Mouse (Mus musculus) brain, adult 2 months (tissue): ENCODE data around the gene Yipf2.

Experiments
- DNase-seq: peaks from one replicate; pipeline ENCODE4 v3.0.0; 2011; ENCODE audit warnings: low read depth, low spot score

Gene Yipf2

DNA sequence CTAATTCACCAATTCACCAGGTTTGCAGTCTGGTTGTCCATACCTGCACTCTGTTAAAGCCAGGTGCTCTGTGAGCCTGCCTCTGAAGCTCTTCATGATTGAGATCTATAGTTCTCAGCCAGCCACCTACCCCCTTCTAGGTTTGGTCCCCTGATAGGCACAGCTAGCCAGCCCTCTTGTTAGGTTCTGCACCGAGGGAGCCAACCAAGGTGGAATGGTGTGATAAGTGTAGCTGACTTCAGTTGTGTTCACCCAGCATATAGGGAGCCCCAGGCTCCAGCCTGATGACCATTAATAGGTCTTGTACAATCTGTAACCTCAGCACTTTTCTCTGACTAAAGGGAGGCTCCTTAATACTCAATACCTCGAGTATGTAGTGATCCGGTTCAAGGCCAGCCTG, 7.6 kb upstream of the Yipf2 start:
- no peak for DNase-seq

DNA sequence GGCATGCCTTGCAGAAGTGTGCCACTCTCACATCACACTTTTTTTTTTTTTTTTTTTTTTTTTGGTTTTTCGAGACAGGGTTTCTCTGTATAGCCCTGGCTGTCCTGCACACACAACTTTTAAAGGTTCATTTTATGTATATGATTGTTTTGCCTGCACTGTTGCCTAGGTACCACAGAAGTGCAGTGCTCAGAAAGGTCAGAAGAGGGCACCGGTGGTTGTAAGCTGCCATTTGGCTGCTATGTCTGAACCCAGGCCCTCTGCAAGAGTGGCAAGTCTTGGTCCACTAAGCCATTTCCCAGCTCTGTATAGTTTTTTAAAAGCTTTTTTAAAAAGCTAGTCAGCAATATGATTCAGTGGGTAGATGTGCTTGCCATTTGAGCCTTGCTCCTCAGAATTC, 5.6 kb upstream of the Yipf2 start:
- peak; percentile 56 for DNase-seq

DNA sequence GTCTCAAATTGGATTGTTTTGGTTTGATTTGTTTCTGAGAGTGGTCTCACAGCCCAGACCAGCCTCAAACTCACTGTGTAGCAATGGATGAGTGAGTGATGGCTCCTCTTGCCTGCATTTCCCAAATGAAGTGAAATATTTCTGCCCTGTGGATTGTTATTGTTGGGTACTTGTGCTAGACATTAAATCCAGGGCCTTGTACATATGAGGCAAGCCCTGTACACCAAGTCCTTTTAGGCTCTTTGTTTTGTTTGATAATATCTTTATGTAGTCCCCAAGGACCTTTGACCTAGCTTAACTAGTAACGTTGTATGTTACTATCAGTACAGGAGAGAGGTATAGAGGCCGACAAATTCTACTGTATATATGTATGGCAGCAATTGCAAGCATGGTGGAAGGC, 2.2 kb upstream of the Yipf2 start:
- DNase-seq = no peak

DNA sequence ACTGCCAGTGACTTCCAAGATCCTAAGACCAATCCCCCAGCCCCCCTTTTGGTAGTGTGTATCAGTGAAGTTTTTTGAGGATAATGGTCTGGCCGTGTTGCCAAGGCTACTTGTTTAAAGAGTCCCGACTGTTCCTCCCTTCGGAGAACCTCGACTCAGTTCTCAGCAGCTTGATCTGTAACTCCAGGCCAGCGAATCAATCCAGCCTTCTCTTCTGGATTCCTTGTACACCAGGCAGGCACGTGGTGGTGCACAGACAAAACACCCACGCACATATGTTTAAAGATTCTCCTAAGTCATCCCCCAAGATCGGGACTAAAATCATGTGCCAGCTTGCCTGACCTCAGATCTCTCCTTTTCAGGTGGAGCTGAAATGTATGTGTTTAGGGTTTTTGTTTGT, 1.7 kb upstream of the Yipf2 start:
- DNase-seq = peak; percentile 36

DNA sequence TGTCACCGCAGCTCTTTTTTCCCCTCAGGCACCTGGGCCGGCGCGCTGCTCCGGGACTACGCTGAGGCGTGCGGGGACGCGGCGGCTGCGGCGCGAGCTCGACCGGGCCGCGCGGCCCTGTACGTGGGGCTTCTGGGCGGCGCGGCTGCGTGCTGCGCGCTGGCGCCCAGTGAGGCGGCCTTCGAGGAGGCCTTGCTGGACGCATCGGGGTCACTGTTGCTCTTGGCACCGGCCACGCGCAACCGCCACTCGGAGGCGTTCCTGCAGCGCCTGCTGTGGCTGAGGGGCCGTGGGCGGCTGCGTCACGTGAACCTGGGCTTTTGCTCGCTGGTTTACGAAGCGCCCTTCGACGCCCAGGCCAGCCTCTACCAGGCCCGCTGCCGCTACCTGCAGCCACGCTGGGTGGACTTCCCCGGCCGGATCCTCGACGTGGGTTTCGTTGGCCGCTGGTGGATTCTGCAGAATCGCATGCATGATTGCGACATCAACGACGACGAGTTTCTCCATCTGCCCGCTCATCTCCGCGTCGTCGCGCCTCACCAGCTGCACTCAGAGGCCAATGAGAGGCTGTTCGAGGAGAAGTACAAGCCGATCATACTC, 594 bp upstream of the Yipf2 start:
- DNase-seq = peak; percentile 75

DNA sequence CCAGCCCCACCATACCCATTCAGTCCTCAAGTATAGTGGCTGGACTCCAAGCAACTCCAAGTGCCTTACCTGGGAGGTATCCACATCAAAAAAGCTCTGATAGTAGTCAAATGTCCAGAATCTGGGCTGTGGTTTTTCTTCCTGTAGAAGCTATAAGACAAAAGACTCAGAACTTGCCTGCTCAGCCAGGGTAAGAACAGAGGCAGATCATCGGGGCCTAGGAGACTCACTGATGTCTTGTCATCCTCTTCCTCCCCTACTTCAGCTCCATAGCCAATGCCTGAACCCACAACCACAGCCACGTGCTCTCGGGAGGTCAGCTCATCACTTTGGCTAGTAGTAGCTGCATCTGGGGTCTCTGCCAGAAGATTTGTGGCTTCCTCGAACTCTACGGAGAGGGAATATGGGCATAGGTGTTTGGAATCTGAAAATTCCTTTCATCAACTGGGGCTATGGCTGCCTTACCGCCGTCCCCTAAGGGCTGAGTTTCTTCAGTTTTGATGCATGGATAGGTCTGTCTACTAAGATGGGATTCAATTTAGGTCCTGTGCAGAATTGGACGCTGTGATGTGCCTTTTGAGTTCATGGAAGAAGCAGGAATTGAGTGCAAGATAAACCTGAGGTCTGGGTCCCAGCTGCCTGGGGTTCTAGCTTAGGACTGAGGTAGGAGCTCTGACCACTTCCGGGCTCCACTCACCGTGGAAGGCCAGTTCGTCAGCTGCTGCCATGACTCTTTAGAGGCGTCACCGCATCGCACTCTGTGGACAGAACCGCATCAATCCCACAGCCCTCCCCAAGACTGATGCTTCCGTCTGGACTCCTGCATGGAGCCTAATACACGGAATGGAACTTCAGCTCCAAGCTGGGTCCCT, 561 bp downstream of the Yipf2 start:
- DNase-seq = no peak

DNA sequence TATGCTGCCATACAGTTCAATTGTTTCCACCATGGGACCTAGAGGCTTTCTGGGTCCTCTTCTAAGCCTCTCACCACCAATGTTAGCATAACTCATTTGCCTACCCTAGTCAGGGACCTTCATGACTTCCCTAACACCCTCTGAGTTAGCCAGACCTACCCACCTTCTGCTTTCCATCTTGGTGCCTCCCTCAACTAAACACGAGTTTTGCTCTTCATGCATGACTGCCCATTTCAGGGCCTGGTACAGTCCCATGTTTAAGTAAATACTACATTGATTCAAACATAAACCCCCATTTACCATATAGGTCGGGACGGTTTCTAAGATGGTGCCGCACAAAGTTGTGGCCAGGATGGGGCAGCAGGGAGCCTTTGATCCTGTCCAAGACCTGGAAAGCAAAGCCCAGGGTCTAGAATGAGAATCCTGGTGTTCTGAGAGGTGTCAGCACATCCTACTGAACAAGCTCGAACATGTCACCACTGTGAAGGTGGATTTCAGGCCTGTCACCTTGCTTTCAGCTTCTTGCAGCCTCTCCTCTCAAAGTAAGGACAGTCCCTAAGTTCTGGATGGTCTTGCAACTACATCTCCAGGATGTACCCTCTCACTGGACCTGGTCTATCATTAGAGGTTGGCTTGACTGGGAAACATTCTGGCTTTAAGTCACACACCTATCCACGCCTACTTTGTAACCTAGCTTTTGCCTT, 1.3 kb downstream of the Yipf2 start:
- DNase-seq = no peak

DNA sequence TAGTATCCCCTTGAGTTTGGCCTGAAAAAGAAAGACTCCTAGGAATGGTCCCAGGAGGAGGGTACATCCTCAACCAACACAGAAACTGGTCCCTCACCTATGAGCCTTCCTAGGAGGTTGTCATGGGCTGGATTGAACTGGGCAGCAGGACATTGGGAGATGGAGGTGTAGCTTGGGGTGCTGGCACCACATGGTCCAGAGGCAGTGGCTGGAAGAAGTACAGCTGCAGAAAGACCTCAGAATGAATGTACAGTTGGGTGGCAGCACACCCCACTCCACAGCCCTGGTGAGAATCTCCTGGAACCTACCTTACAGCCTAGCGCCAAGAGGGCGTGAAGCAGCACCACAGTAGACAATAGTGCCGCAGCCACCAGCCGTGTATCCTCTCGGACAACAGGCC, 3.1 kb downstream of the Yipf2 start:
- no peak for DNase-seq

DNA sequence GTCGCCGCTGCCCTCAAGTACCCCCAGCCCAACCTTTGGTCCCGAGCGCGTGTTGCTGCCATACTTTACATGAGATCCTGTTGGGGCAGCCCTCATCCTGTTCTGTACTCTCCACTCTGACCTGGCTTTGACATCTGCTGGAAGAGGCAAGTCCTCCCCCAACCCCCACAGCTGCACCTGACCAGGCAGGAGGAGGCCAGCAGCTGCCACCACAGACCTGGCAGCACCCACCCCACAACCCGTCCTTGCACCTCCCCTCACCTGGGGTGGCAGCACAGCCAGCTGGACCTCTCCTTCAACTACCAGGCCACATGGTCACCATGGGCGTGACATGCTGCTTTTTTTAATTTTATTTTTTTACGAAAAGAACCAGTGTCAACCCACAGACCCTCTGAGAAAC, 4.3 kb downstream of the Yipf2 start:
- DNase-seq = no peak

DNA sequence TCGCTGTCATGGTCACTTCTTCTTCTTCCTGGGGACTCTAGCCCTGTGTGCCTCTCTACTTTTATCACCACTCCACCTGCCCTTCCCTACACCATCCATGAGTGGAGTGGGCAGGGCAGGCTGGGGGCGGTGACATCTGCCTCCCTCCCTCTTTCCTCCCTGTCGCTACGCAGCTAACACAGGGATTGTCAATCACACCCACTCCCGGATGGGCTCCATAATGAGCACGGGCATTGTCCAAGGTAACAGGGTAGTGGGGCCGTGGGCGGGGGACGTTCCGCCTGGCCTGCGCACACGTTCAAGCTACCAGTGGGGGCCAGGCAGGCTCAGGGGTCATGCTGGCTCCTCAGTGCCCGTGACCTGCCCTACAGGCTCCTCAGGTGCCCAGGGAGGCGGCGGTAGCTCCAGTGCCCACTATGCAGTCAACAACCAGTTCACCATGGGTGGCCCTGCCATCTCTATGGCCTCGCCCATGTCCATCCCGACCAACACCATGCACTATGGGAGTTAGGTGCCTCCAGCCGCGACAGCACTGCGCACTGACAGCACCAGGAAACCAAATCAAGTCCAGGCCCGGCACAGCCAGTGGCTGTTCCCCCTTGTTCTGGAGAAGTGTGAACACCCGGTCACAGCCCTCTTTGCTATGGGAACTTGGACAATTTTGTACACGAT, 4.8 kb downstream of the Yipf2 start:
- peak; percentile 34 for DNase-seq

DNA sequence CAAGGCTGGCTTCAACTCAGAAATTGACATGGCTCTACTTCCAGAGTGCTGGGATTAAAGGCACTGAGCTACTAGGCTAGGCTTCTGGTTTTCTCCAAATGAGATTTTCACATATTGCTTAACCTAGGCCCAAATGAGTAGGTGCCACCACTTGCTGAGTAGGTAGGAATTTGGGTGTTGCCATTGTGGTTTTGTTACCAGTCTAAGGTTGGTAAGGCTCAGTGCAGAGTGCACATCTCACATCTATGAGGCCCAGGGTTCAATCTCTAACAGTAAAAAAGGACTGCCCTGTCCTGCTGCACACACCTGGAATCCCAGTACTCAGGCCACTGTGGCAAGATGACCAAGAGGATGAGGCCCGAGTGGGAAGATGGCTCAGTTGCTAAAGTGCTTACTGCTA, 7.2 kb downstream of the Yipf2 start:
- DNase-seq = no peak

DNA sequence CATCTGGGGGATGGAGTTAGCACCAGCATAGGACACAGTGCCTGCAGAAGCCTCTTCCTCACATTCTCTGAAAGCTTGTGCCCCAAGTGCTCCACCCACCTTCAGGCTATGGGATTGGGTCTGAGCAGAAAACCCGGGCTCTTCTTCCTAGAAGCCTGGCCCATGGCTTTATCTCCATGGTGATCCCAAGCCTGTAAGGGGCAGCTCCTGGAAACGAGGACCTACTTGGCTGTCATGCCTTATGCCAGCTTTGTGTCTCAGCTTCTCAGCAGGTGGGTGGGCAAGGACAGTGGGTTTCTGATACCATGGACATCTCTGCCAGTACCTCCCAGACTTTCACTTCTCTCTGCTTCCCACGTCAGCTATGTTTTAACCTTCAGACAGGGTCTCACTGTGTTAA, 14.4 kb downstream of the Yipf2 start:
- no peak for DNase-seq

DNA sequence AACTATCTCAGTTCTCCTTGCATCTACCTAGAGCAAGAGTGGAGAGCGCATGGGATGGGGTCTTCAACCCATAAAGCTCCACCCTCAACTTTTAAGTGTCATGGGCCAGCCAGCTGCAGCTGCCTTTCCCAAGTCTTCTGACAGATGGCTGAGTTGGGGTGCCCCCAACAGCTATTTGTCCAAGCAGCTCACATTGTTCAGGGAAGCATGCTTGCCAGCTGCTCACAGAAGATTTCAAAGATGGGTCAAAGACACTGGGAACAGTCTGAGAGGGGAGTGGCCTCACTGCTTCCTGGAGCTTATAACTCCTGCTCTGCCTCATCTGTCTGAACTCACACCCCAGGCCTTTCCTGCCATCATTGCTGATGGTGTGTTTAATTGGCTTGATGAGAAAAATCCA, 16.3 kb downstream of the Yipf2 start:
- DNase-seq = no peak

DNA sequence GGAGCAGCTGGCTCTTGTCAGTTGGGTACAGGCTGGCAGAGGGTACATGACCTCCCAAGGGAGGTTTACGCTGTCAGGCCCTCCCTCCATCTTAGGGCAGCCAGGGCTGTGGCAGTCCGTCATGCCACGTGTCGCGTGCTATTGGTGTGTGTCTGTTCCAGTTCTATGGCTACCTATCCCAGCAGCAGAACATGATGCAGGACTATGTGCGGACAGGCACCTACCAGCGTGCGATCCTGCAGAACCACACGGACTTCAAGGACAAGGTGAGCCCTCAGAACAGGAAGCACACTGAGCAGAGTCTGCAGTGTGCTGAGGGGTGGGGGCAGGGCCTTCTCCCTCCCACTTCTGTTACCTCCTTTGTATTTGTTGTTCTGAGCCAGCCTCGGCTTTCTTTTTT, 17.4 kb downstream of the Yipf2 start:
- DNase-seq = no peak

DNA sequence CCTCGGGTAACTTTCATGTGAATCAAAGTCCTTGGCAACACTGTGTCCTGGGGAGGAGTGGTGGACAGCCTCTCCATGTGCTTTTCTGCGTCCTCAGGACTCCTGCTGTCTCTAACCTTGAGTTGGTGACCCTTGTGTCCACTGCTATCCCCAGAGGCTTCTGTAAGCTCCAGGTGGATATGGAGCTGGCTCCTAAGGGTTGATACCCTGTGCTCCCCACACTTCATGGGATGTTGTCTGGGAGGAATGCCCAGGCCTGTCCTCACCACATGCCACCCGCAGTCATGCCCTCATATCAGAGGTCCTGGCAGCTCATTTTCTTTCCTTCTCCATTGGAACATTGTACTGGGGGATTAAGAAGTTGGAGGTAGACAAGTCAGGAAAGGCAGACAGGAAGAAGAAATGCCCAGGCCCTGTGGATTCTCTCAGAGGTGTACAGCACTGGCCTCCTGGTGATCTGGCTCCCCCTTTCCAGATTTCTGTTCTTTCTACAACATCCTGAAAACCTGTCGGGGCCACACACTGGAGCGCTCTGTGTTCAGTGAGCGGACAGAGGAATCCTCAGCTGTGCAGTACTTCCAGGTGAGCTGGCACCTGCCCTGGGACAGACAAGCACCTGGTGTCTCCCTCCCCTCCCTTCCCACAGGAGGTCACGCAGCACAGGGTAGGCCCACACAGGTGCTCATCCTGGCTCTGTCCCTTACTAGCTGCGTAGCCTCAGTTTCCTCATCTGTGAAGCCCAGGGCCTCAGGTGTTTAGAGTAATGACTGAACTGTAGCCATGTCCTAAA, 18.4 kb downstream of the Yipf2 start:
- DNase-seq = no peak

DNA sequence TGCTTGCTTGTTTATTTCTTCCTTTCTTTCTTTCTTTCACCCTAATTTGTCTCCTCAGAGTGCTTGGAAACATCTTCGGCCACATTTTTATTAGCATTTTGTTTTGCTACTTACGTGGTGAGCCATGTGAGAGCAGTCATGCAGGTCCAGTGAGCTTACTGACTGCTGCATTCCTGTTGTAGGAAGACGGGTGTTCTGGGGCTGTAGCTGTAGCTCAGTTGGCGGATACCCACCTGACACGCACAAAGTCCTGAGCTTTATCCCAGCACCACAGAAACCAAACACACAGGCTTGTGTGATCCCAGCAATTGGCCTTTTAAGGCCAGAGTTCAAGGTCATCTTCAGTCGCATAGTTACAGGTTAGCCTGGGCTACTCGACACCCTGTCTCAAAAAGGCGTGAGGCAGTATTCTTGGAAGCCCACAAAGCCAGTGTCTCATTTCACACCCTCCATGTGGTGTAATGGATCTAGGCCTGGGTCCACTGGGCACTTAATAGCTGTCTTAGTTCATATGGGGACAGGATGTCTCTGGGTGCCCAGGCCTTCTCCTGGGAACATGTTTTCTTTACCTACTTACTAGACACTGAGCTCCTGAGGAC, 23.9 kb downstream of the Yipf2 start:
- no peak for DNase-seq

DNA sequence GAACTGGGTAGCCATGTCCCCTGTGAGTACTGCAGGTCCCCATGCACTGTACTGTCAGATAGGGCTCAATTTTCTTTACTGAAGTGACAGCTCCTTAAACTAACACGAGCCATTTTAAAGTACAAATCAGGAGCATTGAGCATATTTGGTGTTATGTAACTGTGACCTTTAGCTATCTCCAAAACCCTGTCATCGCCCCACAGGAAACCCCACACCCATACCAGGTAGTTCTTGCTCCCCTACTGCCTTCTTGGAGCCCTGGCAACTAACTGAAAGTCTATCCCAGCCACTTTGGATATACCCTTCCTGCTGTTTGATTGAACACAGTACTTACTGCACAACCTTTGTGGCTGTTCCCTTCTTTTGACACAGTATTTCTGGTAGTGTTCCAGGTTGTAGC, 25.6 kb downstream of the Yipf2 start:
- DNase-seq = no peak

DNA sequence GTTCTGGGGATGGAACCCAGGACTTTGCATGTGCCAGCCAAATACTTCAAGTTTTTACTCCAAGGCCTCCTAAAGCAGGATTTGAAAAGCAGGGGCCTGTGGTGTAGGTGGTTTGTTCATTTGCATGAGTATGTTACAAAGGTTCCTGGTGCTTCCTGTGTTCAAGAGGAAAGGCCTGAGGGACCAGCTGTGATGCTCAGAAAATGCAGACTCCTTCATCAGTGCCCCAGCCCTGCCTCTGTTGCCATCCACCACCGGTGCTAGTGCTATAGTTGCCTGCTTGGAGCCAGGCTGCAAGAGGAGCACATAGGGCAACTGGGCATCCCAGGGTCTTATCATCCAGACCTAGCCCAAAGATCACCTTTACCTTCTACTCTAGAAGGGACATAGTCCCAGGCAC, 26.1 kb downstream of the Yipf2 start:
- no peak for DNase-seq

DNA sequence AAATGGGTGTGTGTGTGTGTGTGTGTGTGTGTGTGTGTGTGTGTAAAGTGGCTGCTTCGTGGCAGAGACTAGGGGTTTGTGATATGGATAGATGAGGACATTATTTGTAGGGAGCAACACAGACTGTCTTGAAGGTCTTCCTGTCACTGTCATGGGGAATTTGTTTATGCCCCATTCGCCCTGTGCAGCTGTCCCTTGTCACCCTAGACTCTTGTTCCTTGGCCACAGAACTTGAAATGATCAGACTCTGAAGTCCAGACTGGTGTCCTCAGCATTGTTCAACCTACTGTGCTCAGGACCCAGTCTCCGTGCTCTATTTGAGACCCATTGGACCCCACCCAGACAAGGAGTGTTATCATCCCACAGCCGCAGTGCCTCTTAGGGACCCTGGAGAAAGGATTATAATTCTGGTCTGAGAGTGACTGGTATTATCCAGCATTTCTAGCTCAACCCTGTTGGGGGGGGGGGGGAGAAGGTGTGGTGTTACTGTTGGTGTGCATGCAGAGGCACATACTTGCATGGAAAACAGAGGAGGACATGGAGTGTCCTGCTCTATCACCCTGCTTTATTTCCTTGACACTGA, 27.5 kb downstream of the Yipf2 start:
- DNase-seq = no peak

DNA sequence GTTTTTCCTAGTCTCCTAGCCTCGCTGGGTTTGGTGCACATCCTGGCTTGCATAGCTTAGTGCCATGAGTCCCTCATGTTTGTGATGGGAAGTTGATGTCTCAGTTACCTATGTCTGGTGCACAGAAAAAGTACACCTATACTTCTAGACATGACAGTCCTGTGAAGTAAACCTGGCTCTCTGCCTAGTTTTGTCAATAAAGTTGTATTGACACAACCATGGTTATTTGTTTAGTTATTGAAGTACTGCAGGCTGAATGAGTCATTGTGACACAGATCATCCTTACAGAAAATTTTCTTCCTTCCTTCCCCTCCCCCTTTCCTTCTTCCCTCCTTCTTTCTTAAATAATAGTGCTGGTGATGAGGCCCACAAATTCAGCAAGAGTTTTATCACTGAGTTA, 28.2 kb downstream of the Yipf2 start:
- no peak for DNase-seq

DNA sequence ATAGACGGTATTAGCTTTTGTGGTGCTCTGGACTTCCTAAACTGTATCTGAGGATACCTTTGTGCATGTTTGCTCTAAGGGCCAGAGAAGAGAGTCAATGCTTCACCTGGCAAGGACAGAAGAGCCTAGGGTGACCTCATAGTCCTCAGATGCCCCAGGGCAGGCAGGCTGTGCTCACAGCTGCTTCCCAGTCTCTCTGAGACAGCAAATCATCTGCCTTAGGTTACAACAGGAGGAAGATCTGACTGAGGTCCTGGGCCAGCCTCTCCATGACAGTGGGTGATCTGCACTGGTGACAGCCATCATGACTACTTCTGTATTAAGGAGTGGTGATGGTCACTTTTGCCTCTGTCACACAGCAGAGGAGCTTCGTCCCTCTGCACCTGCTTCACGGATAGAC, 33.5 kb downstream of the Yipf2 start:
- no peak for DNase-seq
